In the genomic region with DNA sequence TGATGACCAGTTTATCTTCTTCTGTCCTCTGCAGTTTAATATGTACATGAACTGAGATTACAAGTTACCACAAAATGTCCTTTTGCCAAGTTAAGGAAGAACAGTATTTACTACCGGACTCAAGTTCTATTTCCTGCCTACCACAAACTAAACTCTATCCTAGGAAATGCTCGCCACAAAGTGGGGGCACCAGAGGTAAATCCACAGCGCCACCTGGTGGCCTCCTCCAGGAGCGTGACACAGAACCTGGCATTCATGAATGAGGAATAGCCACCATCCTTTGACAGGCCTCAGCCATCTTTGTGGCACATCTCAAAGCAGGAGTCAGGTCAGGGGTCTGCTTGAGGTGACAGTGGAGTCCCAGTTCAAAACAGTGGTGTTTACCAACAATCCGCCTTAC, we compare ENCODE assay signal across 1 mouse cellular context.
TF ChIP-seq lines count a peak whose summit lies in the region.

No protein-coding gene starts in this region.

TF ChIP-seq in CH12.LX, 34 proteins besides CTCF, POLR2A, EP300 and RAD21 (continued from another document):
- TF ChIP-seq IRF4 (IDR thresholded peaks at IDR 0.05; ENCODE audit: low read depth, low read length), result peak; percentile 20; the same call in 1 of the 2 replicates
- TF ChIP-seq PAX5 (IDR thresholded peaks at IDR 0.05; ENCODE audit: low read length), result no peak
- TF ChIP-seq MXI1 (IDR thresholded peaks at IDR 0.05; ENCODE audit: low read depth, low read length), result no peak
- TF ChIP-seq TCF12 (IDR thresholded peaks at IDR 0.05; ENCODE audit: low read depth, low read length), result no peak
- TF ChIP-seq CHD1 (IDR thresholded peaks at IDR 0.05; ENCODE audit: low read depth, low read length), result no peak
- peak; percentile 82 for TF ChIP-seq SMC3 (IDR thresholded peaks at IDR 0.05; ENCODE audit: low read depth, low read length)
- TF ChIP-seq E2F4 (IDR thresholded peaks at IDR 0.05; ENCODE audit: insufficient replicate concordance, low read depth, low read length), result no peak
- no peak for TF ChIP-seq RCOR1 (conservative IDR thresholded peaks at IDR 0.05; ENCODE audit: low read depth, low read length)
- no peak for TF ChIP-seq UBTF (IDR thresholded peaks at IDR 0.05; ENCODE audit: low read depth, low read length)
- no peak for TF ChIP-seq USF1 (IDR thresholded peaks at IDR 0.05; ENCODE audit: low read depth, low read length)
- TF ChIP-seq ZC3H11A (IDR thresholded peaks at IDR 0.05; ENCODE audit: low read depth, low read length), result peak; percentile 48; the same call in 1 of the 2 replicates
- TF ChIP-seq POLR2AphosphoS2 (IDR thresholded peaks at IDR 0.05; ENCODE audit: low read depth, low read length), result no peak
- no peak for TF ChIP-seq HCFC1 (IDR thresholded peaks at IDR 0.05; ENCODE audit: low read depth, low read length)
- no peak for TF ChIP-seq KAT2A (IDR thresholded peaks at IDR 0.05; ENCODE audit: insufficient replicate concordance, low read length)
- TF ChIP-seq MAX (IDR thresholded peaks at IDR 0.05; ENCODE audit: low read length), result 0 out of 2 replicates have a peak, but pooled peaks have one; percentile 23
- no peak for TF ChIP-seq JUND (conservative IDR thresholded peaks at IDR 0.05; ENCODE audit: low read depth, low read length)
- no peak for TF ChIP-seq BHLHE40 (IDR thresholded peaks at IDR 0.05; ENCODE audit: low read depth, low read length)
- TF ChIP-seq GABPA (IDR thresholded peaks at IDR 0.05; ENCODE audit: insufficient replicate concordance, low read depth, low read length), result no peak
- TF ChIP-seq ZMIZ1 (IDR thresholded peaks at IDR 0.05; ENCODE audit: low read depth, low read length), result no peak
- TF ChIP-seq MEF2A (IDR thresholded peaks at IDR 0.05; ENCODE audit: borderline replicate concordance, low read depth, low read length), result no peak; the same call in 1 of the 2 replicates
- no peak for TF ChIP-seq JUN (IDR thresholded peaks at IDR 0.05; ENCODE audit: insufficient read depth, low read depth, low read length)
- TF ChIP-seq ELF1 (IDR thresholded peaks at IDR 0.05; ENCODE audit: low read depth, low read length), result peak; percentile 42; the same call in 1 of the 2 replicates
- no peak for TF ChIP-seq MAFK (IDR thresholded peaks at IDR 0.05; ENCODE audit: insufficient replicate concordance, low read length)
- TF ChIP-seq MYC (IDR thresholded peaks at IDR 0.05; ENCODE audit: low read depth, low read length), result no peak
TF ChIP-seq in CH12.LX: peak in this region for 7.
